Mouse (Mus musculus) CH12.LX (cell line): ENCODE measurements at regions not wholly inside any gene's neighbourhood (a gene's known extent, or its start where the extent isn't known, plus 50 kb on each side); places are given as distances from the start of the nearest gene placed in this dataset.

Source experiments
- CHD2 ChIP-seq: IDR thresholded peaks from 2 replicates; pipeline ENCODE4 v1.6.1; 2011; ENCODE audit warnings: low read length, improper control_type of control experiment
- CTCF ChIP-seq, 2 experiments: IDR thresholded peaks in 1 of 2; conservative IDR thresholded peaks in 1 of 2; 2 replicates each; pipeline ENCODE4 v1.5.1; 2011 to 2012; ENCODE audit warnings: low read depth in 2 of 2, low read length in 2 of 2, improper control_type of control experiment in 1 of 2, inconsistent platforms in 1 of 2, mild to moderate bottlenecking in 1 of 2, moderate library complexity in 1 of 2
- EP300 ChIP-seq: IDR thresholded peaks from 2 replicates; pipeline ENCODE4 v1.6.1; 2011; ENCODE audit warnings: low read length, improper control_type of control experiment
- GABPA ChIP-seq: IDR thresholded peaks from 2 replicates; pipeline ENCODE4 v1.6.1; 2012; ENCODE audit warnings: low read depth, low read length, improper control_type of control experiment, inconsistent platforms; ENCODE audit not compliant: insufficient replicate concordance
- IRF4 ChIP-seq: IDR thresholded peaks from 2 replicates; pipeline ENCODE4 v1.6.1; 2014; ENCODE audit warnings: low read depth, mild to moderate bottlenecking, inconsistent platforms, low read length, improper control_type of control experiment
- MAX ChIP-seq: IDR thresholded peaks from 2 replicates; pipeline ENCODE4 v1.6.1; 2011; ENCODE audit warnings: low read length, improper control_type of control experiment
- MYC ChIP-seq: IDR thresholded peaks from 2 replicates; pipeline ENCODE4 v1.6.1; 2011; ENCODE audit warnings: low read depth, mild to moderate bottlenecking, improper control_type of control experiment, low read length
- POLR2A ChIP-seq: IDR thresholded peaks from 2 replicates; pipeline ENCODE4 v1.6.1; 2011; ENCODE audit warnings: low read depth, mild to moderate bottlenecking, improper control_type of control experiment, low read length
- SMC3 ChIP-seq: IDR thresholded peaks from 2 replicates; pipeline ENCODE4 v1.6.1; 2011; ENCODE audit warnings: low read depth, low read length, improper control_type of control experiment
- TBP ChIP-seq: conservative IDR thresholded peaks from 2 replicates; pipeline ENCODE4 v1.6.1; 2011; ENCODE audit warnings: low read depth, low read length, improper control_type of control experiment
- ZC3H11A ChIP-seq: IDR thresholded peaks from 2 replicates; pipeline ENCODE4 v1.6.1; 2012; ENCODE audit warnings: low read depth, mild to moderate bottlenecking, inconsistent platforms, low read length, improper control_type of control experiment
- ZKSCAN1 ChIP-seq: IDR thresholded peaks from 2 replicates; pipeline ENCODE4 v1.6.1; 2012; ENCODE audit warnings: low read depth, inconsistent platforms, low read length, improper control_type of control experiment, borderline replicate concordance

- TF ChIP-seq CTCF (conservative IDR thresholded peaks at IDR 0.05 in 1 of 2, IDR thresholded peaks at IDR 0.05 in 1 of 2; ENCODE audit: low read depth in 2 of 2, low read length in 2 of 2): no peak
- TF ChIP-seq CHD2: peak; percentile 38; the same call in 1 of the 2 replicates
- no peak for TF ChIP-seq ZC3H11A
- no peak for TF ChIP-seq MYC
- peak; percentile 91 for TF ChIP-seq EP300
- no peak for TF ChIP-seq GABPA
- no peak for TF ChIP-seq POLR2A
- no peak for TF ChIP-seq TBP
- no peak for TF ChIP-seq MAX
- TF ChIP-seq IRF4: peak; percentile 90
- no peak for TF ChIP-seq ZKSCAN1
- TF ChIP-seq SMC3: no peak
Observed at GRCm38 (mm10) chr11:37666925-37667324, 431.2 kb upstream of the Tenm2 start.
